21 mouse cellular contexts compared by ENCODE assay signal in genomic region chr2:97234074-97234473, GRCm38 (mm10).
A peak's percentile ranks its signal among the peaks of the same experiment; 100 is the strongest.
DNase-seq lines count a peak whose midpoint lies in the region; ATAC-seq and TF ChIP-seq lines count a peak whose summit lies in the region.
"Had no signal": no experiment of that assay in that cellular context is flagged by ENCODE, and none has a peak within 500 bp of the region (broad histone marks: within the 10 kb centered on the region; RNA-seq: fewer than 3 reads in every experiment).

No protein-coding gene starts in this region.

- H3K4me2 ChIP-seq in forebrain, embryonic 14.5 days (ENCODE audit: low read length), result no peak overlapping the region
- H3K4me2 ChIP-seq in forebrain, embryonic 16.5 days (ENCODE audit: low read length), result no peak overlapping the region
- no peak overlapping the region for H3K4me2 ChIP-seq in heart, postnatal 0 days (ENCODE audit: low read depth, low read length)
- H3K4me2 ChIP-seq in heart, embryonic 12.5 days, result no peak overlapping the region
- H3K4me2 ChIP-seq: embryonic facial prominence, embryonic 15.5 days; forebrain, embryonic 15.5 days; hindbrain, embryonic 13.5 days had no signal

- no peaks in the 10 kb centered on the region for H3K9me3 ChIP-seq in forebrain, embryonic 14.5 days (replicated peaks; ENCODE audit: control insufficient read depth, low read length)
- 0 out of 2 replicates have a peak, but pooled peaks cover 3% of the 10 kb centered on the region for H3K9me3 ChIP-seq in forebrain, embryonic 16.5 days (ENCODE audit: control insufficient read depth, low read length)
- H3K9me3 ChIP-seq in heart, postnatal 0 days (replicated peaks; ENCODE audit: control insufficient read depth, low read length), result peaks cover 9% of the 10 kb centered on the region; the same call in 1 of the 2 replicates
- H3K9me3 ChIP-seq in heart, embryonic 12.5 days (replicated peaks), result 0 out of 2 replicates have a peak, but pooled peaks cover 3% of the 10 kb centered on the region
- H3K9me3 ChIP-seq: embryonic facial prominence, embryonic 15.5 days; forebrain, embryonic 10.5 days; forebrain, embryonic 15.5 days; heart, embryonic 10.5 days; hindbrain, embryonic 13.5 days had no signal

- H3K27ac ChIP-seq in forebrain, embryonic 14.5 days (ENCODE audit: low read depth, low read length), result no peak overlapping the region
- no peak overlapping the region for H3K27ac ChIP-seq in forebrain, embryonic 16.5 days (ENCODE audit: low read length)
- H3K27ac ChIP-seq in heart, postnatal 0 days (ENCODE audit: low read depth), result peak overlapping the region; percentile 47; the same call in 1 of the 2 replicates
- no peak overlapping the region for H3K27ac ChIP-seq in heart, embryonic 12.5 days (ENCODE audit: poor library complexity, severe bottlenecking)
- H3K27ac ChIP-seq: embryonic facial prominence, embryonic 15.5 days; forebrain, embryonic 10.5 days; forebrain, embryonic 15.5 days; heart, embryonic 10.5 days; hindbrain, embryonic 13.5 days; hindbrain, postnatal 0 days had no signal

- TF ChIP-seq CTCF in heart, postnatal 0 days (IDR thresholded peaks at IDR 0.05; ENCODE audit: low read depth), result no peak
- no peak for TF ChIP-seq CTCF in brain, embryonic 14.5 days (IDR thresholded peaks at IDR 0.05; ENCODE audit: borderline replicate concordance, extremely low read depth, insufficient read depth, insufficient read length)

- ATAC-seq in forebrain, embryonic 14.5 days, result no peak
- ATAC-seq in forebrain, embryonic 16.5 days, result no peak
- ATAC-seq in heart, postnatal 0 days (ENCODE audit: insufficient read depth, low read depth), result peak; percentile 31; the same call in 1 of the 2 replicates
- ATAC-seq in heart, embryonic 12.5 days (ENCODE audit: insufficient number of reproducible peaks, low FRiP score), result no peak
- ATAC-seq: forebrain, embryonic 15.5 days; hindbrain, postnatal 0 days had no signal

- no peak for TF ChIP-seq EP300 in heart, postnatal 0 days (IDR thresholded peaks at IDR 0.05; ENCODE audit: low read depth)

- H3K36me3 ChIP-seq in forebrain, embryonic 14.5 days (ENCODE audit: control insufficient read depth, insufficient read depth, low read length), result no peaks in the 10 kb centered on the region
- no peaks in the 10 kb centered on the region for H3K36me3 ChIP-seq in forebrain, embryonic 16.5 days (ENCODE audit: control insufficient read depth, insufficient read depth)
- H3K36me3 ChIP-seq in heart, postnatal 0 days (replicated peaks; ENCODE audit: control insufficient read depth, insufficient read depth, low read length), result 0 out of 2 replicates have a peak, but pooled peaks cover 3% of the 10 kb centered on the region
- no peaks in the 10 kb centered on the region for H3K36me3 ChIP-seq in heart, embryonic 12.5 days
- H3K36me3 ChIP-seq: embryonic facial prominence, embryonic 15.5 days; forebrain, embryonic 10.5 days; forebrain, embryonic 15.5 days; heart, embryonic 10.5 days; hindbrain, embryonic 13.5 days had no signal

- H3K27me3 ChIP-seq in forebrain, embryonic 14.5 days (replicated peaks; ENCODE audit: control insufficient read depth, insufficient read depth, low read length), result no peaks in the 10 kb centered on the region
- H3K27me3 ChIP-seq in forebrain, embryonic 16.5 days (replicated peaks; ENCODE audit: control insufficient read depth, insufficient read depth, low read length), result no peaks in the 10 kb centered on the region
- no peaks in the 10 kb centered on the region for H3K27me3 ChIP-seq in heart, postnatal 0 days (ENCODE audit: control insufficient read depth, insufficient read depth, low read length)
- no peaks in the 10 kb centered on the region for H3K27me3 ChIP-seq in heart, embryonic 12.5 days (replicated peaks)
- H3K27me3 ChIP-seq: embryonic facial prominence, embryonic 15.5 days; forebrain, embryonic 15.5 days; hindbrain, embryonic 13.5 days had no signal

- no peak overlapping the region for H3K4me3 ChIP-seq in forebrain, embryonic 14.5 days (ENCODE audit: low read depth, low read length)
- H3K4me3 ChIP-seq in forebrain, embryonic 16.5 days (replicated peaks; ENCODE audit: low read length), result no peak overlapping the region
- no peak overlapping the region for H3K4me3 ChIP-seq in heart, postnatal 0 days (ENCODE audit: low read depth, low read length)
- H3K4me3 ChIP-seq in heart, embryonic 12.5 days, result no peak overlapping the region
- H3K4me3 ChIP-seq: embryonic facial prominence, embryonic 15.5 days; erythroblast, embryonic 14.5 days; forebrain, embryonic 10.5 days; forebrain, embryonic 15.5 days; heart, embryonic 10.5 days; hindbrain, embryonic 13.5 days had no signal

- peak; percentile 3 for DNase-seq in adrenal gland, postnatal 10 days
- DNase-seq in adrenal gland, adult 8-10 months, result no peak
- peak; percentile 6 for DNase-seq in forebrain, embryonic 14.5 days (ENCODE audit: low spot score)
- DNase-seq in heart, postnatal 0 days (ENCODE audit: low spot score), result peak; percentile 41
- peak; percentile 9 for DNase-seq in brain, embryonic 14.5 days (ENCODE audit: low read depth)
- DNase-seq: cerebellum, adult 11 months; cerebellum, adult 8-10 months; cerebellum, postnatal 36 days; gastrocnemius, postnatal 14 days; heart, postnatal 14 days; kidney, adult 18-20 months; kidney, postnatal 14 days had no signal

- 88% methylated on average over 1 of the region's 1 CpGs for WGBS in forebrain, embryonic 14.5 days
- 71% methylated on average over 1 of the region's 1 CpGs for WGBS in forebrain, embryonic 16.5 days
- WGBS in heart, postnatal 0 days, result 35% methylated on average over 1 of the region's 1 CpGs
- WGBS in heart, embryonic 12.5 days, result 59% methylated on average over 1 of the region's 1 CpGs

- no peak overlapping the region for H3K9ac ChIP-seq in forebrain, embryonic 14.5 days (ENCODE audit: low read length)
- no peak overlapping the region for H3K9ac ChIP-seq in forebrain, embryonic 16.5 days (replicated peaks; ENCODE audit: low read depth, low read length)
- no peak overlapping the region for H3K9ac ChIP-seq in heart, postnatal 0 days (replicated peaks; ENCODE audit: low read depth, low read length)
- no peak overlapping the region for H3K9ac ChIP-seq in heart, embryonic 12.5 days
- H3K9ac ChIP-seq: embryonic facial prominence, embryonic 15.5 days; forebrain, embryonic 15.5 days; hindbrain, embryonic 13.5 days had no signal

- no peak for TF ChIP-seq POLR2A in brain, embryonic 14.5 days (IDR thresholded peaks at IDR 0.05; ENCODE audit: borderline replicate concordance, extremely low read depth, insufficient read depth, insufficient read length, poor library complexity, severe bottlenecking)

- H3K4me1 ChIP-seq in forebrain, embryonic 14.5 days (ENCODE audit: control insufficient read depth, insufficient read depth, low read length), result no peaks in the 10 kb centered on the region
- H3K4me1 ChIP-seq in forebrain, embryonic 16.5 days (replicated peaks; ENCODE audit: control insufficient read depth, insufficient read depth, low read length), result no peaks in the 10 kb centered on the region
- H3K4me1 ChIP-seq in heart, postnatal 0 days (ENCODE audit: control insufficient read depth, insufficient read depth), result no peaks in the 10 kb centered on the region
- H3K4me1 ChIP-seq in heart, embryonic 12.5 days (replicated peaks), result no peaks in the 10 kb centered on the region
- H3K4me1 ChIP-seq: embryonic facial prominence, embryonic 15.5 days; forebrain, embryonic 10.5 days; heart, embryonic 10.5 days; hindbrain, embryonic 13.5 days had no signal
